Mouse (Mus musculus): ENCODE results near the gene Msl1. TPM values are rescaled to one million over a fixed set of nuclear protein-coding genes. Genes with fewer than 3 reads are reported as not detected.

Gene Msl1
- total and polyA plus RNA-seq, 3 experiments, result 25.9 to 58.1 (median 27.3) TPM

DNA sequence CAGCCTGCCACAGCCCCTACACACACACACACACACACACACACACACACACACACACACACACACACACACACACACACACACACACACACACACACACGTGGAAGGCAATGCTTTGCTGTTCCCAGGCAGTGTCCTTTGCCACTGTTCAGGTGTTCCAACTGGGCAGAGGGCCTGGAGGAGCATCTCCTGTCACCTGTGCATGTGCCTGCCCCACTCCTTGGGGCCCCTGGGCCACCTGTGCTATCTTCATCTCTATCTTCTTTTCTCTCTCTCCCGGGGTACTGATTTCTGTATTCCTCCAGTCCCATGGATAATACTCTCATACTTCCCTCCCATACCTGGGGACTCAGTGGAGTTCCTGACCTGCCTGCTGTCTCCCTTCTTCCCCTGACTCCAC is 29.0 kb upstream of the Msl1 start:
- DNase-seq (ENCODE audit: extremely low read depth), result no peak
- in situ Hi-C loops (cut with MboI; ENCODE audit: low pct_ligation_motif_present, low pct_unique_long_range_greater_than_20kb, low sequenced_read_pairs) (no loop called here), dilution Hi-C loops (cut with MboI; ENCODE audit: extremely low pct_ligation_motif_present, extremely low pct_unique_long_range_greater_than_20kb, low sequenced_read_pairs) (no loop called here)
- Histone ChIP-seq H3K36me3 (replicated peaks in 1 of 2; ENCODE audit: control insufficient read depth in 1 of 2, insufficient read depth in 1 of 2, low read length in 1 of 2) (peaks cover 0 to 16% of the 10 kb centered on the region in 2 experiments), H3K4me1 (ENCODE audit: control insufficient read depth in 1 of 2, insufficient read depth in 2 of 2) (peaks cover 16 to 30% of the 10 kb centered on the region in 2 experiments), H3K4me2 (ENCODE audit: insufficient read depth, low read depth, poor library complexity, severe bottlenecking) (no peak overlapping the region), H3K27ac (ENCODE audit: insufficient read depth, low read depth) (no peak overlapping the region), H3K27me3 (replicated peaks) (no peaks in the 10 kb centered on the region), H3K4me3 (replicated peaks in 1 of 3; ENCODE audit: low read depth in 2 of 3, low read length in 2 of 3, poor library complexity in 1 of 3) (no peak overlapping the region), H3K9me3 (replicated peaks; ENCODE audit: low read length) (no peaks in the 10 kb centered on the region), H3K79me2 (replicated peaks; ENCODE audit: control insufficient read depth, extremely low read depth, insufficient read depth, poor library complexity, severe bottlenecking) (no peaks in the 10 kb centered on the region), H3K9ac (ENCODE audit: insufficient read depth, low read depth) (no peak overlapping the region)
- TF ChIP-seq NRF1 (IDR thresholded peaks at IDR 0.05; ENCODE audit: low read depth, low read length) (no peak), JUN (IDR thresholded peaks at IDR 0.05; ENCODE audit: insufficient read depth, low read depth, low read length) (no peak), POLR2AphosphoS2 (IDR thresholded peaks at IDR 0.05; ENCODE audit: low read depth, low read length) (no peak), USF2 (conservative IDR thresholded peaks at IDR 0.05; ENCODE audit: low read depth, low read length) (no peak), MEF2A (IDR thresholded peaks at IDR 0.05; ENCODE audit: borderline replicate concordance, low read depth, low read length) (no peak), ZC3H11A (IDR thresholded peaks at IDR 0.05; ENCODE audit: low read depth, low read length) (no peak), MAFK (IDR thresholded peaks at IDR 0.05; ENCODE audit: insufficient replicate concordance, low read length) (no peak), CTCF (conservative IDR thresholded peaks at IDR 0.05 in 1 of 2, IDR thresholded peaks at IDR 0.05 in 1 of 2; ENCODE audit: low read depth in 2 of 2, low read length in 2 of 2) (no peak), TBP (conservative IDR thresholded peaks at IDR 0.05; ENCODE audit: low read depth, low read length) (no peak), NELFE (IDR thresholded peaks at IDR 0.05; ENCODE audit: low read depth, low read length) (no peak), USF1 (IDR thresholded peaks at IDR 0.05; ENCODE audit: low read depth, low read length) (no peak), CHD1 (IDR thresholded peaks at IDR 0.05; ENCODE audit: low read depth, low read length) (no peak), PAX5 (IDR thresholded peaks at IDR 0.05; ENCODE audit: low read length) (no peak), MYC (IDR thresholded peaks at IDR 0.05; ENCODE audit: low read depth, low read length) (no peak), ZMIZ1 (IDR thresholded peaks at IDR 0.05; ENCODE audit: low read depth, low read length) (no peak)

DNA sequence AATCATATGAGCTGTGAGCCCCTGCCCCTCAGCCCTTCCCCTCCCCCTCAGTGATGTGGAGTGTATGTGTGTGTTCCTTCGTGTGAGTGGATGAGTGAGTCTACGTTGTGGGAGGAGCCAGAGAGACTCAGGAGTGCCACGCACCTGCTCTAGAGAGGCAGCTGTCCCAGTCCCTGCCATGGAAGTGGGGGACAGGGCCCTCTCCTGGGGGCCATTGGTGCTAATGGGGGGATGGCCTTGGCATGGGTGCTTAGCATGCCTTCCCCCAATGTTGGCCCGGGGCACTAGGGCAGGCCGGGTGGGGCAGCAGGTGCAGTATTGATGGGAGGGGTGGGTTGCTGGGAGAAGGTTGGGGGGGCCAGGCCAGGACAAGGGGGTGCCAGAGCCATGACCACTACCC is 28.5 kb upstream of the Msl1 start:
- Histone ChIP-seq H3K9ac (ENCODE audit: insufficient read depth, low read depth) (no peak overlapping the region), H3K27ac (ENCODE audit: insufficient read depth, low read depth) (no peak overlapping the region), H3K27me3 (replicated peaks) (no peaks in the 10 kb centered on the region), H3K36me3 (replicated peaks in 1 of 2; ENCODE audit: control insufficient read depth in 1 of 2, insufficient read depth in 1 of 2, low read length in 1 of 2) (peaks cover 0 to 16% of the 10 kb centered on the region in 2 experiments), H3K79me2 (replicated peaks; ENCODE audit: control insufficient read depth, extremely low read depth, insufficient read depth, poor library complexity, severe bottlenecking) (no peaks in the 10 kb centered on the region), H3K4me3 (replicated peaks in 1 of 3; ENCODE audit: low read depth in 2 of 3, low read length in 2 of 3, poor library complexity in 1 of 3) (no peak overlapping the region), H3K9me3 (replicated peaks; ENCODE audit: low read length) (no peaks in the 10 kb centered on the region), H3K4me2 (ENCODE audit: insufficient read depth, low read depth, poor library complexity, severe bottlenecking) (no peak overlapping the region), H3K4me1 (ENCODE audit: control insufficient read depth in 1 of 2, insufficient read depth in 2 of 2) (peaks cover 16 to 26% of the 10 kb centered on the region in 2 experiments)
- DNase-seq (ENCODE audit: extremely low read depth), result no peak
- TF ChIP-seq POLR2AphosphoS2 (IDR thresholded peaks at IDR 0.05; ENCODE audit: low read depth, low read length), result no peak
- no peak for TF ChIP-seq ZNF384 (IDR thresholded peaks at IDR 0.05; ENCODE audit: low read depth, low read length)
- no peak for TF ChIP-seq SIN3A (IDR thresholded peaks at IDR 0.05; ENCODE audit: low read length)
- TF ChIP-seq SMC3 (IDR thresholded peaks at IDR 0.05; ENCODE audit: low read depth, low read length), result no peak
- no peak for TF ChIP-seq ZC3H11A (IDR thresholded peaks at IDR 0.05; ENCODE audit: low read depth, low read length)
- no peak for TF ChIP-seq NELFE (IDR thresholded peaks at IDR 0.05; ENCODE audit: low read depth, low read length)
- no peak for TF ChIP-seq TCF12 (IDR thresholded peaks at IDR 0.05; ENCODE audit: low read depth, low read length)
- no peak for TF ChIP-seq POLR2A (IDR thresholded peaks at IDR 0.05; ENCODE audit: low read depth, low read length)
- TF ChIP-seq MYC (IDR thresholded peaks at IDR 0.05; ENCODE audit: low read depth, low read length), result no peak
- no peak for TF ChIP-seq MEF2A (IDR thresholded peaks at IDR 0.05; ENCODE audit: borderline replicate concordance, low read depth, low read length)
- no peak for TF ChIP-seq E2F4 (IDR thresholded peaks at IDR 0.05; ENCODE audit: insufficient replicate concordance, low read depth, low read length)
- no peak for TF ChIP-seq ZKSCAN1 (IDR thresholded peaks at IDR 0.05; ENCODE audit: borderline replicate concordance, low read depth, low read length)
- TF ChIP-seq IRF4 (IDR thresholded peaks at IDR 0.05; ENCODE audit: low read depth, low read length), result no peak
- in situ Hi-C loops (cut with MboI; ENCODE audit: low pct_ligation_motif_present, low pct_unique_long_range_greater_than_20kb, low sequenced_read_pairs), result no loop called here
- dilution Hi-C loops (cut with MboI; ENCODE audit: extremely low pct_ligation_motif_present, extremely low pct_unique_long_range_greater_than_20kb, low sequenced_read_pairs), result no loop called here

Data from CH12.LX (cell line).